Mouse (Mus musculus): ENCODE data around the gene Rcc2.

The Rcc2 gene

GRCm38 (mm10) chr4:140684881-140685303 is 15.4 kb upstream of the Rcc2 start:
- DNase-seq (ENCODE audit: low read depth, low spot score), result no peak

- no peak for DNase-seq (ENCODE audit: low read depth, low spot score)
Measured at GRCm38 (mm10) chr4:140688044-140688825, 12.1 kb upstream of the Rcc2 start.

DNA sequence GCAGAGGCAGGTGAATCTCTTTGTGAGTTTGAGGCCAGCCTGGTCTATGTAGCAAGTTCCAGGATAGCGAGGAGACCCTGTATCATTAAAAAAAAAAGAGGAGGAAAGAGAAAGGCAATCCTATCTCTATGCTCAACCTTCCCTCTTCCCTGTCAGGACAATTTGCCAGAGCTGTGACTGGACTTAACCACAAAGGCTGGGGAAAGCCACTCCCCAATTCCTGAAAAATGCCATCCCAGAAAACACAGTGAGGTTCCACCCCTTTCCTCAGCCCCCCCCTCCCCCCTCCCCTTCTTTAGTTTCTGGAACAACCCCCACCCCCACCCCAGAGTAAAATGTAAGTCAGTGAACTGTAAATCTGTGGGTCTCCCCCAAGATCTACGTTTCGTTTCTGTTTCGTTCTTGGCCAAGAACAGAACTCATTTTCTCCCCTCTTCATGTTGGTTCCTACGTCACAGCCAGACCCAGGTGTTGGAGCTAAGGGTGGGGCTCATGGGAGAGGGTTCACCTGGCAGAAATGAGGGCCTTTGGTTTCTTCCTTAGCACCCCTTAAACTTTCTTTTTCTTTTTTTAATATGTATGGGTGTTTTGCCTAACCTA is 11.4 kb upstream of the Rcc2 start:
- DNase-seq (ENCODE audit: low read depth, low spot score), result no peak

DNA sequence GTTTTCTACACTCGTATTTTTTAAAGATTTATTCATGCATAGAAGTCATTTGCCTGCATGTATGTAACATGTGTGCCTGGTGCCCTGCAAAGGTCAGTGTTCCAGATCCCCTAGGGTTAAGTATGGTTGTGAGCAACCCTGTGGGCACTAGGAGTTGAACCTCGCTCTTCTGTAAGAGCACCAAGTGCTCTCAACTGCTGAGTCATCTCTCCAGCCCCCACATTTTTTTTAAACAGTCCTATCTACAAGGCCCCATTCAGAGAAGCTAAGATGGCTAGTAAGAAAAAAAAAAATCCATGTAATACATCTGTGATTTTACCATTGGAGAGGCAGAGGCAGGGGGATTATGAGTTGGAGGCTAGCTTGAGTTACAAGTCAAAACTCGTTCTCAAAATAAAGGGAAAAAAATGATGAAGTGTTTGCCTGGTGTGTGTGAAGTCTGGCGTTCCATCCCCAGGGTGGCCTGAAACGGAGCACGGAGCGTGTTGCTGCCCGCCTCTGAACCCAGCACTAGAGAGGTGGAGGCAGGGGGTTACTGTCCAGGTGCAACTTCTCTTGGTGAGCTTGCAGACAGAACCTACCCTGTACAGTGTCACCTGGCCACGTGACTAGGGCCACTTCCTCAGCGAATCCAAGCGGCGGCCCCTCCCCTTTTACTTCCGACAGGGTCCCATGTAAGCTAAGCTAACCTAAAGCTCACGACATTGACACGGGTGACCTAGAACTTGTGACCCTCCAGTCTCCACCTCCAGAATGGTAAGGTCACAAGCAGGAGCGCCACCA is 10.3 kb upstream of the Rcc2 start:
- DNase-seq (ENCODE audit: low read depth, low spot score), result no peak

- DNase-seq (ENCODE audit: low read depth, low spot score), result no peak
Measured at GRCm38 (mm10) chr4:140691481-140691880, 8.9 kb upstream of the Rcc2 start.

GRCm38 (mm10) chr4:140693513-140693912 is 6.8 kb upstream of the Rcc2 start:
- DNase-seq (ENCODE audit: low read depth, low spot score), result no peak

- DNase-seq (ENCODE audit: low read depth, low spot score), result no peak
Measured at GRCm38 (mm10) chr4:140694551-140695060, 5.7 kb upstream of the Rcc2 start.

DNA sequence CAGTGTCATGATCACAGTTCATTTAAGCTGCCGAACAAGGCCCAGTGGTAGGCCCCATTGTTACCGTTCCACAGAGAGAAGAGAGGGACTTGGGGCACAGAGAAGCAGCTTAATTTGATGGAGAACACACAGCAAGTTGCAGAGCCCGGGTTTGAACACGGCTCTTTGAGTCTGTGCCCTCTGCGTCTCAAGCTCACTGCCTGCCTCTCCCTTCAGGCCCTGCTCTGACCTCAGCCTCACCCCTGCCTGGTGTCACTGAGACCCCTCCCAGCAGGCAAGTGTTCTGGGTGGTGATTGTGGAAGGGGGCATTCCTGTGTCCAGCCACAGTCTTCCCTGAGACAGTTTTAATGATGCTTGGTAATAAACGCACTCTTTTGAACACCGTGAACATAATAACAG is 5.2 kb upstream of the Rcc2 start:
- no peak for DNase-seq (ENCODE audit: low read depth, low spot score)

- DNase-seq (ENCODE audit: low read depth, low spot score), result no peak
Measured at GRCm38 (mm10) chr4:140695675-140696585, 4.4 kb upstream of the Rcc2 start.

GRCm38 (mm10) chr4:140699441-140700127 is 757 bp upstream of the Rcc2 start:
- no peak for DNase-seq (ENCODE audit: low read depth, low spot score)

DNA sequence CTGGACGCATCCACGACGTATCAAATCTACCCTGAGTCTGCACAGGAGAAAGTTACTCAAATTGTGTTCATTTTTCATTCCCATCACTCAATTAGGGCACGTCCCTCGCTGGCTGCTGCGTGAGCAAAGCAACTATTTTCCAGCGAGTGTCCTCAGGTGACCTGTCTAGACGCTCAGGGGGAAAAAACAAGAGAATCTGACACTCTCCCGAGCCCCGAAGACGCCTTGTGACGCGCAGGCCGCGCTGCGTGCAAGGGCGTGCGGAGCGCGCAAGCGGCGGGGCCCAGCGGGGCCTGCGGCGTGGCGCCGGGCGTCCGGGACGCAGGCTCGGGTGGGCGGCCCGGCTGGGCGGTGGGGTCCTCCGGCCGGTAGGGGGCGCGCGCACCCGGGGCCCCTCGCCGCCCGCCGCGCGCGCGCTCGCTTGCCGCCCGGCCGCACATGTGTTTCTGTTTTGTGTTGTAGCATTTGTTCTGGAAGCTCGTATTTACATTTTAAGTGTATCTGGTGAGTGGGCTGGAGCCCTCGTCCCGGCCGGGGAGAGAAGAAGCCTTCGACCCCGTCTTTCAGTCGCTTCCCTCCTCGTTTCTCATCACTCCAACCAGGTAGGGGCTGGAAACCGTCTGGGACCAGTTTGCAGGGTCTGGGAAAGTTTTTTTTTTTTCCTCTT is 841 bp downstream of the Rcc2 start:
- DNase-seq (ENCODE audit: low read depth, low spot score), result peak; percentile 71

GRCm38 (mm10) chr4:140701716-140702561 is 1.6 kb downstream of the Rcc2 start:
- DNase-seq (ENCODE audit: low read depth, low spot score), result no peak

DNA sequence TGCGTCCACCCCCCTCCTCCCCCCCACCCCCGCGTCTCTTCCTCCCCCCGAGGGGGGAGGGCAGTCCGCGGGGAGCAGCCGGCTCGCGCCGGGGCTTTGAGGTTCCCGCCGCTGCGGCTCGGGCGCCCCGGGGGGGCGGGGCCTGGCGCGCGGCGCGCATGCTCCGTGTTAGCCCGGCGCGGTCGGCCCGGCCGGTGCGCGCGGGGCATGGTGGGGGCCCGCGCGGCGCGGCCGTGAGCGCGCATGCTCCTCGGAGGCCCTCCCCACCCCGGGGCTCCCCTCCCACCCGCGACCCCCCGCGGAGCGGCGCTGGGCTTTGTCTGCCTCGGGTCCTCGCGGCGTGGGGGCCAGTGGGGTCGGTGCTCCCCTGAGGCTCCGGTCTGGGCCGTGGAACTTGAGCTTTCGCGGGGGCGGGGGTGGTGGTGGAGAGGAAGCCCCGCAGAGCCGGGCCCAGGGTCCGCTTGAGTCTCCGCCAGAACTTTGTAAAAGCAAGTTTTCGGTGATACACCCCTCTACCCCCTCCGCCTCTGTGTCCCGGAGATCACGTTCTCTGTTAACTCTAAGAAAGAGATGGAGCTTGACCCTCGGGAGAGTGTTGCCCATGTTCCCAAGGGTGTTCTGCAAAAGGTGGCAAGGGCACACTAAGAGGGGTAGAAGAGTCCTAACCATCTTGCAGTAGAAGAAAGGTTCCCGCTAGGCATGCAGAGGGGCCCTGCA is 2.4 kb downstream of the Rcc2 start:
- DNase-seq (ENCODE audit: low read depth, low spot score), result peak; percentile 76

DNA sequence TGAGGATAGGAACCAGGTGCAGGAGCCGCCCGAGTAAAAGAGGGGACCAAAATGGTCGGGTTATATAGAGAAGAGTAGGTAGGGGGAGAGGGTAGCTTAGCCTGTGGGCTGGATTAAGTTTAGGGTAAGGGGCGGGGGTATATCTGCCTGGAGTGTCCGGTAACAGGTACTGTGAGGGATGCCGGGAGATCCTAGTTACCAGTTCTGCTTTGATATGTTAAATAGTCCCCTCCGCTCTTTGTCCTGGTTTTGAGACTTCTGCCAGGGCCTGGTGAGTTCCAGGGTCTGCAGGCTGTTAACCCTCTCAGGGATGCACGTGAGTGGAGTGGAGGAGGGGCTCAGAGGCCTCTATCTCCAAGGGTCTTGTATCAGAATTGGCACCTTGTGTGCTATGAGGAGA is 3.3 kb downstream of the Rcc2 start:
- no peak for DNase-seq (ENCODE audit: low read depth, low spot score)

DNA sequence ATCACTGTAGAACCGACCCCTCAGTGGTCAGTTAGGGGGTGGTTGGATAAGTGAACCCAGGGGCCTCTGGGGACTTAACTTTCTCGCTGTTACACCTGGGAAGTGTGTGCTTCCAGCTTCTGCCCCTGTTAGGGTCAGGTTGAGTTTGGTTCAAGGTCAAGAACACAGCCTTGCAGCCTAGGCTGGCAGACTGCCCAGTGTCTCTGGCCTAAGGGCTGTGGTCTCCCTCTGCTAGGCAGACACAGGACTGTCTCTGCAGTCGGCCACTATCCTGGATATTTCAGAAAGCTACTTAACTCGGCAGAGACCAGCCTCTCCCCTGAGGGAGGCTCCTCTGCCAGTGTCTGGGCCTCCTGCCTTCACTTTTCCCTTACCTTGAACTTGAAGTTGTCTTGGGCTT is 3.8 kb downstream of the Rcc2 start:
- DNase-seq (ENCODE audit: low read depth, low spot score), result no peak

- no peak for DNase-seq (ENCODE audit: low read depth, low spot score)
Measured at GRCm38 (mm10) chr4:140707615-140708014, 7.3 kb downstream of the Rcc2 start.

DNA sequence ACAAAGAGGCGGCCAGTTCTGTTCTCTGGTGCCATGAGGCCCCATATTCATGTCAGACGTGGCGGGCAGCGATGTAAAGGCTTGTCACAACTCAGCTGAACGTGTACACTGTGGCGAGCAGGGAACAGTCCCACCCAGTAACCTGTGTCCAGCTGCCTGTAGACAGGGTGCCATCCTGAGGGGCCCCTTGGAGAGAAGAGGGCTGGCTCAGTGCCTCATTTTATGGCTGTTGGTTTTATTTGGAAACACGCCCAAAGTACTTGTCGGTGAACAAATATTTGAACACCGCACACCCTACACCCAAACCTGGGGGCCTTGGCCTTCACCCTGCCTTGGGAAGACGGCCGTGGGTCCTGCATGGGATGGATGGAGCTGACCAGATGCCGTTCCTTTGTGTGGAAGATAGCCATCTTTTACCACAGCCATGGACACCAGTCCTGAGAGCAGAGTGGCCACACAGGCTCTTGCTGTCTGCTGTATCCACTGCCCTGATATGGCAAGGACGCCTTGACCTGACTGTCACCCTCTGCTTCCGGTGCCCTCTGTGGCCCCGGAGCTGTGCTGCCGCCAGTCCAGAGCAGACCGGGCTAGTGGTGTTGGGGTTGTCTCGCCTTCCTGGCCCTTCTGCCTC is 8.1 kb downstream of the Rcc2 start:
- no peak for DNase-seq (ENCODE audit: low read depth, low spot score)

- no peak for DNase-seq (ENCODE audit: low read depth, low spot score)
Measured at GRCm38 (mm10) chr4:140709111-140709510, 8.8 kb downstream of the Rcc2 start.
